Mouse (Mus musculus) intestine, postnatal 0 days (tissue): ENCODE measurements at regions not wholly inside any gene's neighbourhood (a gene's known extent, or its start where the extent isn't known, plus 50 kb on each side); places are given as distances from the start of the nearest gene placed in this dataset.

Source experiments
- ATAC-seq: fragments of 200-750 bp; cut with Nextera tagmentation; 2 replicates; pipeline ENCODE4 v1.8.0; 2017; ENCODE audit warnings: mild to moderate bottlenecking, moderate TSS enrichment, moderate library complexity
- H3K27ac ChIP-seq: fragments of 300-500 bp; sonication (generic); 2 replicates; pipeline ENCODE4 v1.5.1; 2014; ENCODE audit warnings: mild to moderate bottlenecking, low read depth, low read length, moderate library complexity
- H3K27me3 ChIP-seq: fragments of 300-500 bp; sonication (generic); replicated peaks from 2 replicates; pipeline ENCODE4 v1.6.1; 2014; ENCODE audit warnings: low read length, mixed read lengths; ENCODE audit not compliant: control insufficient read depth, insufficient read depth
- H3K36me3 ChIP-seq: fragments of 300-500 bp; sonication (generic); 2 replicates; pipeline ENCODE4 v1.6.1; 2014; ENCODE audit warnings: mild to moderate bottlenecking, moderate library complexity; ENCODE audit not compliant: control insufficient read depth, insufficient read depth
- H3K4me1 ChIP-seq: fragments of 300-500 bp; sonication (generic); replicated peaks from 2 replicates; pipeline ENCODE4 v1.6.1; 2014; ENCODE audit warnings: antibody characterized with exemption, low read length, mixed read lengths; ENCODE audit not compliant: control insufficient read depth, insufficient read depth
- H3K4me2 ChIP-seq: fragments of 300-500 bp; sonication (generic); replicated peaks from 2 replicates; pipeline ENCODE4 v1.6.1; 2014; ENCODE audit warnings: low read depth, mild to moderate bottlenecking, moderate library complexity
- H3K4me3 ChIP-seq: fragments of 300-500 bp; sonication (generic); 2 replicates; pipeline ENCODE4 v1.5.1; 2014; ENCODE audit warnings: low read depth, low read length
- H3K9ac ChIP-seq: fragments of 300-500 bp; sonication (generic); 2 replicates; pipeline ENCODE4 v1.6.1; 2014; ENCODE audit warnings: mild to moderate bottlenecking, low read depth, low read length
- H3K9me3 ChIP-seq: fragments of 300-500 bp; sonication (generic); 2 replicates; pipeline ENCODE4 v1.6.1; 2016; ENCODE audit warnings: mixed run types; ENCODE audit not compliant: control insufficient read depth
- CTCF ChIP-seq: sonication (generic); IDR thresholded peaks from 2 replicates; pipeline ENCODE4 v1.5.1; 2016; ENCODE audit warnings: low read depth, mild to moderate bottlenecking, control low read depth, antibody characterized with exemption, moderate library complexity
- WGBS: fragments of 180-500 bp; shearing (Covaris S2); extraction: QIAGEN DNeasy Blood & Tissue Kit; methylation state at CpG from one replicate; pipeline ENCODE4 v1.1.7; 2014; 5-methylcytosine and 5-hydroxymethylcytosine counted together

DNA sequence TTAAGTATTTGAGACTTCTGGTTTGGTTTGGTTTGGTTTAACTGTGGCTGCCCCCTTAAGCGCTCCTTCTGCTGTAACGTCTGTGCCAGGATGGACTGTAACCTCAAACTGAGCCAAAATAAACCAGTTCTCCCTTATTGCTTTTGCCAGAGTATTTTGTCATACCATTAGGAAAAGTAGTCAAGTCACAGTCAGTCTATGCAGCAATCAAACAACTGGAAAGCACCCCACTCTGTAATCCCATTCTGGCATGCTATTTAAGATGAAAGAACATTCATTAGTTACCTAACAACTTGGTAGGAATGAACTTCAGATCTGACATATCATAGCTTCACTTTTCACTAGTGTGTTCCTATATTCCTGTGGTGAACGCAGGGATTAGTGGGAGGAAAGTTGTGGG lies 190.1 kb upstream of the Tmem185a start:
- Histone ChIP-seq H3K36me3 (no peaks in the 10 kb centered on the region), H3K9ac (no peak overlapping the region), H3K4me1 (no peaks in the 10 kb centered on the region), H3K4me2 (no peak overlapping the region), H3K9me3 (no peaks in the 10 kb centered on the region), H3K27me3 (no peaks in the 10 kb centered on the region), H3K27ac (no peak overlapping the region), H3K4me3 (no peak overlapping the region)
- TF ChIP-seq CTCF, result no peak
- ATAC-seq, result no peak
- 75% methylated on average over 3 of the region's 3 CpGs for WGBS
